Mouse (Mus musculus) forebrain, embryonic 15.5 days (tissue): Measurements from ENCODE around the gene Trrap. TPM values are rescaled to one million over a fixed set of nuclear protein-coding genes. Genes with fewer than 3 reads are reported as not detected.
"Not testable (repeated sequence)": the region's sequence is repeated elsewhere in the genome, so short reads cannot be mapped to it uniquely, and the experiment has no call there.

Experiments
- ATAC-seq: fragments of 200-750 bp; cut with Nextera tagmentation; replicated peaks from 2 replicates; pipeline ENCODE4 v1.8.0; 2017; ENCODE audit warnings: mild to moderate bottlenecking, moderate TSS enrichment, moderate library complexity
- H3K27ac ChIP-seq: fragments of 300-500 bp; sonication (generic); replicated peaks from 2 replicates; pipeline ENCODE4 v1.5.1; 2015; ENCODE audit warnings: mild to moderate bottlenecking, inconsistent platforms
- H3K27me3 ChIP-seq: fragments of 300-500 bp; sonication (generic); 2 replicates; pipeline ENCODE4 v1.6.1; 2015; ENCODE audit warnings: inconsistent platforms
- H3K36me3 ChIP-seq: fragments of 300-500 bp; sonication (generic); 2 replicates; pipeline ENCODE4 v1.6.1; 2015; ENCODE audit warnings: mild to moderate bottlenecking, inconsistent platforms
- H3K4me1 ChIP-seq: fragments of 300-500 bp; sonication (generic); 2 replicates; pipeline ENCODE4 v1.6.1; 2015; ENCODE audit warnings: inconsistent platforms
- H3K4me2 ChIP-seq: fragments of 300-500 bp; sonication (generic); replicated peaks from 2 replicates; pipeline ENCODE4 v1.6.1; 2015; ENCODE audit warnings: mild to moderate bottlenecking, inconsistent platforms
- H3K4me3 ChIP-seq: fragments of 300-500 bp; sonication (generic); 2 replicates; pipeline ENCODE4 v1.5.1; 2015; ENCODE audit warnings: mild to moderate bottlenecking, inconsistent platforms
- H3K9ac ChIP-seq: fragments of 300-500 bp; sonication (generic); replicated peaks from 2 replicates; pipeline ENCODE4 v1.6.1; 2015; ENCODE audit warnings: mild to moderate bottlenecking, inconsistent platforms
- H3K9me3 ChIP-seq: fragments of 300-500 bp; sonication (generic); 2 replicates; pipeline ENCODE4 v1.6.1; 2016; ENCODE audit warnings: inconsistent platforms
- WGBS: fragments of 180-500 bp; shearing (Covaris S2); methylation state at CpG from one replicate; pipeline ENCODE4 v1.1.7; 2015; ENCODE audit warnings: mixed read lengths; 5-methylcytosine and 5-hydroxymethylcytosine counted together
- polyA plus RNA-seq: library from polyadenylated mRNA; unstranded; fragments of >200 nt; fragmentation: Nextera tagmentation; extraction: Ambion mirVana; gene quantifications from 2 replicates; pipeline ENCODE4 v1.2.1, GENCODE M21; 2015

Gene Trrap
- 75.8 and 82.2 TPM in 2 replicates for polyA plus RNA-seq

GRCm38 (mm10) chr5:144767106-144767798 is at the start of gene Trrap:
Trrap (plus strand) TSS chr5:144767732.
- H3K4me1 ChIP-seq = peaks cover 11% of the 10 kb centered on the region
- ATAC-seq = peak; percentile 15
- H3K27me3 ChIP-seq, H3K9me3 ChIP-seq: not testable (repeated sequence)
- peak within 1 kb of the TSS; percentile 56 for H3K4me2 ChIP-seq
- H3K36me3 ChIP-seq = peaks cover 12% of the 10 kb centered on the region
- H3K9ac ChIP-seq = peak within 1 kb of the TSS; percentile 96
- 82% methylated on average over 13 of the region's 15 CpGs for WGBS
- H3K4me3 ChIP-seq = peak within 1 kb of the TSS; percentile 95
- peak within 1 kb of the TSS; percentile 99 for H3K27ac ChIP-seq

GRCm38 (mm10) chr5:144719781-144720180 is 47.8 kb upstream of the Trrap start:
- H3K27me3 ChIP-seq = no peaks in the 10 kb centered on the region
- H3K4me2 ChIP-seq = no peak overlapping the region
- H3K4me1 ChIP-seq = peaks cover 8% of the 10 kb centered on the region
- no peak for ATAC-seq
- no peak overlapping the region for H3K9ac ChIP-seq
- no peaks in the 10 kb centered on the region for H3K9me3 ChIP-seq
- WGBS = 51% methylated on average over 6 of the region's 6 CpGs
- 0 out of 2 replicates have a peak overlapping the region, but pooled peaks have one; percentile 5 for H3K27ac ChIP-seq
- H3K36me3 ChIP-seq = no peaks in the 10 kb centered on the region
- no peak overlapping the region for H3K4me3 ChIP-seq

- Histone ChIP-seq H3K9ac (no peak overlapping the region), H3K27ac (0 out of 2 replicates have a peak overlapping the region, but pooled peaks have one; percentile 5), H3K4me2 (no peak overlapping the region), H3K4me3 (no peak overlapping the region), H3K27me3 (no peaks in the 10 kb centered on the region), H3K9me3 (no peaks in the 10 kb centered on the region), H3K4me1 (peaks cover 8% of the 10 kb centered on the region), H3K36me3 (no peaks in the 10 kb centered on the region)
- 48% methylated on average over 4 of the region's 4 CpGs for WGBS
- no peak for ATAC-seq
These were observed 47.3 kb upstream of the Trrap start for GRCm38 (mm10) chr5:144720281-144720680.

- no peak overlapping the region for H3K4me2 ChIP-seq
- 0 out of 2 replicates have a peak, but pooled peaks have one; percentile 38 for ATAC-seq
- H3K4me1 ChIP-seq = peaks cover 7% of the 10 kb centered on the region
- no peak overlapping the region for H3K9ac ChIP-seq
- no peaks in the 10 kb centered on the region; the same call in 1 of the 2 replicates for H3K27me3 ChIP-seq
- H3K9me3 ChIP-seq = no peaks in the 10 kb centered on the region
- WGBS = 4% methylated on average over 2 of the region's 2 CpGs
- no peaks in the 10 kb centered on the region for H3K36me3 ChIP-seq
- H3K4me3 ChIP-seq = no peak overlapping the region
- no peak overlapping the region for H3K27ac ChIP-seq
These were observed 42.6 kb upstream of the Trrap start for GRCm38 (mm10) chr5:144724926-144725325.

- 0 out of 2 replicates have a peak, but pooled peaks have one; percentile 13 for ATAC-seq
- Histone ChIP-seq H3K4me1 (peaks cover 1% of the 10 kb centered on the region; the same call in 1 of the 2 replicates), H3K27me3 (no peaks in the 10 kb centered on the region; the same call in 1 of the 2 replicates), H3K27ac (no peak overlapping the region), H3K36me3 (no peaks in the 10 kb centered on the region), H3K9ac (no peak overlapping the region), H3K9me3 (no peaks in the 10 kb centered on the region), H3K4me3 (no peak overlapping the region), H3K4me2 (no peak overlapping the region)
- WGBS = 81% methylated on average over 3 of the region's 3 CpGs
These were observed 42.0 kb upstream of the Trrap start for GRCm38 (mm10) chr5:144725554-144725953.

GRCm38 (mm10) chr5:144727119-144727518 is 40.4 kb upstream of the Trrap start:
- Histone ChIP-seq H3K9me3 (no peaks in the 10 kb centered on the region), H3K36me3 (no peaks in the 10 kb centered on the region), H3K27ac (no peak overlapping the region), H3K4me2 (no peak overlapping the region), H3K4me1 (no peaks in the 10 kb centered on the region), H3K4me3 (no peak overlapping the region), H3K9ac (no peak overlapping the region), H3K27me3 (no peaks in the 10 kb centered on the region; the same call in 1 of the 2 replicates)
- 0 out of 2 replicates have a peak, but pooled peaks have one; percentile 29 for ATAC-seq
- WGBS = 2% methylated on average over 9 of the region's 9 CpGs

- Histone ChIP-seq H3K9ac (no peak overlapping the region), H3K27me3 (no peaks in the 10 kb centered on the region; the same call in 1 of the 2 replicates), H3K27ac (no peak overlapping the region), H3K4me1 (no peaks in the 10 kb centered on the region), H3K4me3 (no peak overlapping the region), H3K4me2 (no peak overlapping the region), H3K9me3 (no peaks in the 10 kb centered on the region), H3K36me3 (no peaks in the 10 kb centered on the region)
- no peak for ATAC-seq
- 12% methylated on average over 5 of the region's 5 CpGs for WGBS
These were observed 39.3 kb upstream of the Trrap start for GRCm38 (mm10) chr5:144728237-144728636.

- H3K4me3 ChIP-seq = no peak overlapping the region
- no peaks in the 10 kb centered on the region; the same call in 1 of the 2 replicates for H3K27me3 ChIP-seq
- H3K4me1 ChIP-seq = no peaks in the 10 kb centered on the region
- WGBS = 62% methylated on average over 8 of the region's 8 CpGs
- ATAC-seq = no peak
- no peaks in the 10 kb centered on the region for H3K9me3 ChIP-seq
- H3K9ac ChIP-seq = no peak overlapping the region
- H3K4me2 ChIP-seq = no peak overlapping the region
- H3K36me3 ChIP-seq = no peaks in the 10 kb centered on the region
- no peak overlapping the region for H3K27ac ChIP-seq
These were observed 38.3 kb upstream of the Trrap start for GRCm38 (mm10) chr5:144729216-144729615.

GRCm38 (mm10) chr5:144733953-144734352 is 33.6 kb upstream of the Trrap start:
- Histone ChIP-seq H3K9me3 (no peaks in the 10 kb centered on the region), H3K36me3 (no peaks in the 10 kb centered on the region), H3K27me3 (no peaks in the 10 kb centered on the region), H3K27ac (no peak overlapping the region), H3K4me2 (no peak overlapping the region), H3K4me1 (no peaks in the 10 kb centered on the region), H3K4me3 (no peak overlapping the region), H3K9ac (no peak overlapping the region)
- ATAC-seq = no peak
- 22% methylated on average over 4 of the region's 4 CpGs for WGBS

GRCm38 (mm10) chr5:144734949-144735348 is 32.6 kb upstream of the Trrap start:
- Histone ChIP-seq H3K4me1 (no peaks in the 10 kb centered on the region), H3K36me3 (no peaks in the 10 kb centered on the region), H3K9me3 (no peaks in the 10 kb centered on the region), H3K9ac (no peak overlapping the region), H3K4me2 (no peak overlapping the region), H3K27me3 (no peaks in the 10 kb centered on the region), H3K4me3 (no peak overlapping the region), H3K27ac (no peak overlapping the region)
- peak; percentile 68 for ATAC-seq
- 29% methylated on average over 8 of the region's 8 CpGs for WGBS

- no peak overlapping the region for H3K9ac ChIP-seq
- 91% methylated on average over 14 of the region's 14 CpGs for WGBS
- no peak overlapping the region for H3K4me3 ChIP-seq
- H3K36me3 ChIP-seq = peaks cover 2% of the 10 kb centered on the region; the same call in 1 of the 2 replicates
- ATAC-seq = no peak
- H3K27ac ChIP-seq = no peak overlapping the region
- no peaks in the 10 kb centered on the region for H3K27me3 ChIP-seq
- no peaks in the 10 kb centered on the region for H3K9me3 ChIP-seq
- no peak overlapping the region for H3K4me2 ChIP-seq
- H3K4me1 ChIP-seq = no peaks in the 10 kb centered on the region
These were observed 30.4 kb upstream of the Trrap start for GRCm38 (mm10) chr5:144737101-144737500.

- H3K9ac ChIP-seq = no peak overlapping the region
- H3K4me3 ChIP-seq = no peak overlapping the region
- H3K36me3 ChIP-seq = no peaks in the 10 kb centered on the region
- H3K27me3 ChIP-seq = no peaks in the 10 kb centered on the region
- WGBS = 18% methylated on average over 5 of the region's 5 CpGs
- no peaks in the 10 kb centered on the region for H3K9me3 ChIP-seq
- no peak overlapping the region for H3K27ac ChIP-seq
- no peak overlapping the region for H3K4me2 ChIP-seq
- H3K4me1 ChIP-seq = no peaks in the 10 kb centered on the region
- ATAC-seq = no peak
These were observed 15.1 kb upstream of the Trrap start for GRCm38 (mm10) chr5:144752432-144752831.
